Mouse (Mus musculus) heart, embryonic 11.5 days (tissue): ENCODE measurements around the gene Nfe2. TPM values are rescaled to one million over a fixed set of nuclear protein-coding genes. Genes with fewer than 3 reads are reported as not detected.
"Not testable (repeated sequence)": the region's sequence is repeated elsewhere in the genome, so short reads cannot be mapped to it uniquely, and the experiment has no call there.

Source experiments
- ATAC-seq: fragments of 200-750 bp; cut with Nextera tagmentation; replicated peaks from 2 replicates; pipeline ENCODE4 v1.8.0; 2017; ENCODE audit warnings: moderate library complexity; ENCODE audit not compliant: insufficient number of reproducible peaks, low FRiP score, low TSS enrichment
- H3K27ac ChIP-seq: fragments of 300-500 bp; sonication (generic); 2 replicates; pipeline ENCODE4 v1.5.1; 2014; ENCODE audit warnings: mild to moderate bottlenecking, low read depth, low read length
- H3K27me3 ChIP-seq: fragments of 300-500 bp; sonication (generic); 2 replicates; pipeline ENCODE4 v1.6.1; 2014; ENCODE audit warnings: mild to moderate bottlenecking, low read length, mixed read lengths; ENCODE audit not compliant: control insufficient read depth, insufficient read depth
- H3K36me3 ChIP-seq: fragments of 300-500 bp; sonication (generic); 2 replicates; pipeline ENCODE4 v1.6.1; 2014; ENCODE audit warnings: mild to moderate bottlenecking, low read length, moderate library complexity, mixed read lengths; ENCODE audit not compliant: control insufficient read depth, insufficient read depth
- H3K4me1 ChIP-seq: fragments of 300-500 bp; sonication (generic); 2 replicates; pipeline ENCODE4 v1.6.1; 2014; ENCODE audit warnings: low read length; ENCODE audit not compliant: control insufficient read depth, insufficient read depth
- H3K4me2 ChIP-seq: fragments of 300-500 bp; sonication (generic); 2 replicates; pipeline ENCODE4 v1.6.1; 2014; ENCODE audit warnings: mild to moderate bottlenecking, moderate library complexity
- H3K4me3 ChIP-seq: fragments of 300-500 bp; sonication (generic); 2 replicates; pipeline ENCODE4 v1.5.1; 2014; ENCODE audit warnings: low read depth, low read length
- H3K9ac ChIP-seq: fragments of 300-500 bp; sonication (generic); 2 replicates; pipeline ENCODE4 v1.6.1; 2014; ENCODE audit warnings: mild to moderate bottlenecking, low read depth, low read length, moderate library complexity
- H3K9me3 ChIP-seq: fragments of 300-500 bp; sonication (generic); replicated peaks from 2 replicates; pipeline ENCODE4 v1.6.1; 2016; ENCODE audit warnings: low read length; ENCODE audit not compliant: control insufficient read depth
- WGBS: fragments of 180-500 bp; shearing (Covaris S2); extraction: QIAGEN DNeasy Blood & Tissue Kit; methylation state at CpG from one replicate; pipeline ENCODE4 v1.1.7; 2014; ENCODE audit not compliant: insufficient replicate concordance; 5-methylcytosine and 5-hydroxymethylcytosine counted together
- polyA plus RNA-seq: library from polyadenylated mRNA; unstranded; fragments of >200 nt; fragmentation: Nextera tagmentation; extraction: Ambion mirVana; gene quantifications from 2 replicates; pipeline ENCODE4 v1.2.1, GENCODE M21; 2014

Gene Nfe2
- polyA plus RNA-seq, 1 experiment from 2014 or later = 24.2 TPM

DNA sequence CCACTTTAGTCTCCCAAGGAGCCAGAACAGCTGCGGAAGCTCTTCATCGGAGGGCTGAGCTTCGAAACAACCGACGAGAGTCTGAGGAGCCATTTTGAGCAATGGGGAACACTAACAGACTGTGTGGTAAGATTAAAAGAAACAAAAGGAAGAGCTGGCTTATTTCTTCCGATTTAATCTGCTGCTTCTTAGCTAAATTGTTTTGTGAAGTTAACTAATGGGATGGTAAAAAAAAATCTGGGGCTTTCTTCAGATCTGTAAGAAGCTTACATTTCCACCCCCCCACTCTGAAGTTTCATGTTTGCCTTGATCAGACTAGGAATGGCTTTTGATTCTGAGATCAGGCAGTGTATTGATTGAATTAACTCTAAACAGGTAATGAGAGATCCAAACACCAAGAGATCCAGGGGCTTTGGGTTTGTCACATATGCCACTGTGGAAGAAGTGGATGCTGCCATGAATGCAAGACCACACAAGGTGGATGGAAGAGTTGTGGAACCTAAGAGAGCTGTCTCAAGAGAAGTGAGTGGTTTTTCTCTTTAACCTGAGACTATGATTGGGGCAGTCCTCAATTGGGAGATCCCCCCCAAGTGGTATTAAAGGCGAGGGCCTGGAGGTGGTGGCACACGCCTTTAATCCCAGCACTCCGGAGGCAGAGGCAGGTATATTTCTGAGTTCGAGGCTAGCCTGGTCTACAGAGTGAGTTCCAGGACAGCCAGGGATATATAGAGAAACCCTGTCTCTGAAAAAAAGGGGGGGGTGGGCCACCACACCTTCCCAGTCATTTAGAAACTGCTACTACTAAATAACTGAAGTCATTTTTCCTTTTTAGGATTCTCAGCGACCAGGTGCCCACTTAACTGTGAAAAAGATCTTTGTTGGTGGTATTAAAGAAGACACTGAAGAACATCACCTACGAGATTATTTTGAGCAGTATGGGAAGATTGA is 16.9 kb downstream of the Nfe2 start:
- peak overlapping the region; percentile 88 for H3K4me3 ChIP-seq
- not testable (repeated sequence) for H3K27me3 ChIP-seq, ATAC-seq, H3K9me3 ChIP-seq
- H3K4me1 ChIP-seq = peaks cover 27% of the 10 kb centered on the region
- peak overlapping the region; percentile 98 for H3K9ac ChIP-seq
- peak overlapping the region; percentile 89 for H3K27ac ChIP-seq
- H3K36me3 ChIP-seq = peaks cover 19% of the 10 kb centered on the region
- WGBS = 9% methylated on average over 11 of the region's 12 CpGs
- H3K4me2 ChIP-seq = peak overlapping the region; percentile 75

DNA sequence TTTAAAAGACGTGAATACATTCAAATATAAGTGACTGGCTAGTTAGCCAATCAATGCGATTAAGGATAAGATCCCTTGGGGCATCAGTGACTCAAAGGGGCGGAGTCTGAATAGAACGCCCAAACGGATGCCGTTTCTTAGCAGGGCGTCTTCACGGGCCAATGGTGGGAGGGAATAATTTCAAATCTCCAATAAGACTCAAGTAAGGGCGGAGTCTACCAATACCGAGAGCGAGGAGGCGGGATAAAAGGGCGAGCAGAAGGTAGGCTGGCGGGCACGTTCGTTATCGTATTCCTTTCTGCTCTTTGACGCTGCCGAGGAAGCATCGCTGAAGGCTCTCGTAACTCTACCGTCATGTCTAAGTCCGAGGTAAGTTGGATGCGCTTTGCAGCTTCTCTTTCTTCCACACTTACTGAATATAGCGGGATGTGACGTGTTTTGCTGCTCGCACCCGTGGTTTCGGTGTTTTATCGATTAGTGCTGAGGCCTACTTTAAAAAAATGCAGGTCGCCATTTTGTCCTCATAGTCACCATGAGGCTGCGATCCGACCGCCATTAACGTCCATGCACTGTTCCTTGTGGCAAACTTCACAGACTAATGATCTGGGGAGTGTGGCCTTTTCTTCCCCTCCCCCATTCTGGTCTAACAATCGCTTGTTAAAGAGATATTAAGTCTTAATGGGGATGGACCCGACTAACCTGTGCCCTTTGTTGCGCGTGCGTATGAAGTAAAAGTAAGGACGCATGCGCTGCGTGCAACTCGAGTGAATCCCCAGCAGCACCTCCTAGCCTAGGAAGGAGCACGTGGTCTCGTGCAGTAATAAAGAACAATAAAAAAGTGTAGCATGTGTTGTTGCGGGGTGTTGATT is 17.8 kb downstream of the Nfe2 start, which contains the start of gene Hnrnpa1:
Hnrnpa1 (plus strand) TSS at position 273 of the 869 bp plus-strand sequence.
- Histone ChIP-seq H3K9ac (peak within 1 kb of the TSS; percentile 98), H3K4me3 (peak within 1 kb of the TSS; percentile 88), H3K9me3 (no peaks in the 10 kb centered on the region), H3K4me2 (peak within 1 kb of the TSS; percentile 75), H3K27ac (peak within 1 kb of the TSS; percentile 89), H3K27me3 (no peaks in the 10 kb centered on the region), H3K36me3 (peaks cover 13% of the 10 kb centered on the region), H3K4me1 (peaks cover 24% of the 10 kb centered on the region)
- ATAC-seq = peak; percentile 91
- under 1% methylated on average over 47 of the region's 47 CpGs for WGBS

- under 1% methylated on average over 39 of the region's 39 CpGs for WGBS
- H3K27me3 ChIP-seq = no peaks in the 10 kb centered on the region
- H3K27ac ChIP-seq = peak within 1 kb of the TSS; percentile 89
- peak within 1 kb of the TSS; percentile 75 for H3K4me2 ChIP-seq
- peak; percentile 90 for ATAC-seq
- peaks cover 16% of the 10 kb centered on the region for H3K36me3 ChIP-seq
- H3K9me3 ChIP-seq = no peaks in the 10 kb centered on the region
- peak within 1 kb of the TSS; percentile 88 for H3K4me3 ChIP-seq
- H3K9ac ChIP-seq = peak within 1 kb of the TSS; percentile 98
- H3K4me1 ChIP-seq = peaks cover 18% of the 10 kb centered on the region
Measured at GRCm38 (mm10) chr15:103239685-103240159, 18.5 kb downstream of the Nfe2 start, which contains the start of gene Cbx5. Gene Cbx5, minus strand, starts transcription at chr15:103239816.

DNA sequence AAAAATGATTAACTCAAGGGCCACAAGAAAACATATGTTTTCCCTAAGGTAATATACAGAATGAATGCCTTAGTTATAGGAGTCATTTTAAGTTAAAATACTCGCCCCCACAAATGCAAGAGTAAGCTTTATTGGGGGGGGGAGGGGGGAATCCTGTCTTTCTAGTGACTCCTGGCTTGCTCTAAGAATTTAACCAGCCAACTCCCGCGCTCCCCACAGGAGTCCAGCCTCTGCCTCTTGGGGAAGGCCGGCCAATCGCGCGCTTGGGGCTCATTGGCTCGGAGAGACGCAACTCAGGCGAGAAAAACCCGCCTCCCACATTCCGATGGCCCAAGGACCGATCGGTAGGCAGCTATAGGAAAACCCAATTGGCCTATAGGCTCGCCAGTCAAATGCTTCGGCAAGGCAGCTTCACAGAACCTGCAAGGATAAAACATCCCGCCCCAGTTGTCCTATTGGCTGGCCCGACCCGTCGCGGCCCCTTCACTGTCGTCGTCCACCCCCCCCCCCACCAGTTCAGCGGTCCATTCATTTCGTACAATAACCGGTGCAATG is 19.0 kb downstream of the Nfe2 start:
- Histone ChIP-seq H3K4me3 (peak overlapping the region; percentile 88), H3K9me3 (no peaks in the 10 kb centered on the region), H3K27me3 (no peaks in the 10 kb centered on the region), H3K4me1 (peaks cover 18% of the 10 kb centered on the region), H3K4me2 (peak overlapping the region; percentile 75), H3K36me3 (peaks cover 19% of the 10 kb centered on the region), H3K9ac (peak overlapping the region; percentile 98), H3K27ac (peak overlapping the region; percentile 89)
- ATAC-seq = peak; percentile 89
- under 1% methylated on average over 26 of the region's 26 CpGs for WGBS

DNA sequence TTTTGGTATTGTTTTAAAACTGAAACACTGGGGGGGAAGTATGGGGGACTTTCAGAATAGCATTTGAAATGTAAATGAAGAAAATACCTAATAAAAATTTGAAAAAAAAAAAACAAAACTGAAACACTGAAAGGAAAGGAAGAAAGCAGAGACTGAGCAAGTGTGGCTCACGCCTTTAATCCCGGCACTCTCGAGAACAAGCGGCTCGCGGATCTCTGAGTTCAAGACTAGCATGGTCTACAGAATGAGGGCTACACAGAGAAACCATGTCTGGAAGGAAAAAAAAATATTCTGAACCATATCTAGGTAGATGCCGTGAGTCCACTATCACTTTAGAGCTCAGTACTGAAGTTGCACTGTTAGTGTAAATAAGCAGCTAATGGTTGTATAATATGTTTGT is 20.9 kb downstream of the Nfe2 start:
- Histone ChIP-seq H3K4me2 (peak overlapping the region; percentile 75), H3K27ac (no peak overlapping the region), H3K27me3 (no peaks in the 10 kb centered on the region), H3K4me3 (no peak overlapping the region), H3K36me3 (peaks cover 12% of the 10 kb centered on the region), H3K9me3 (no peaks in the 10 kb centered on the region), H3K4me1 (peaks cover 2% of the 10 kb centered on the region), H3K9ac (no peak overlapping the region)
- no peak for ATAC-seq
- WGBS = 94% methylated on average over 7 of the region's 7 CpGs

DNA sequence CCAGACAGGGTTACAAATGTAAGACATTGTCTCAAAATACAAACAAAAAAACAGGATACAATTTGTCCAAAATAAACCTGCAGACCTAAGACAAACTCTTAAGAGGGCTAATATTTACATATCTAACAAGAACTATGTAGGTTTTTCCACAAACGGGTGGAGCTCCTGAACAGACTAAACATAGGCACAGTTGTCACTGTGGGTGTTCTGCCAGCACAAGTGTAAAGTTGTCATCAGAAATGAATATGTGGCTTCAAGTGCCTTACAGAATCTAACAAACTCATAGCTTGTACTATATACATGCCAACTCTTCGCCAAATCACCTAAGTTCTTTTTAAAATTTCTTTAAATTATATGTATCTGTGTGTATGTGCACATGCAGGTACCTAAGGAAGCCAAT is 25.1 kb downstream of the Nfe2 start:
- Histone ChIP-seq H3K36me3 (peaks cover 8% of the 10 kb centered on the region), H3K27me3 (no peaks in the 10 kb centered on the region), H3K9ac (no peak overlapping the region), H3K4me2 (no peak overlapping the region), H3K4me1 (0 out of 2 replicates have a peak, but pooled peaks cover 5% of the 10 kb centered on the region), H3K9me3 (no peaks in the 10 kb centered on the region), H3K4me3 (no peak overlapping the region), H3K27ac (no peak overlapping the region)
- WGBS = 72% methylated on average over 2 of the region's 2 CpGs
- ATAC-seq = no peak

GRCm38 (mm10) chr15:103228904-103229303 is 29.3 kb downstream of the Nfe2 start:
- H3K4me3 ChIP-seq = no peak overlapping the region
- no peak overlapping the region for H3K4me2 ChIP-seq
- no peak for ATAC-seq
- 61% methylated on average over 2 of the region's 2 CpGs for WGBS
- no peaks in the 10 kb centered on the region for H3K9me3 ChIP-seq
- peak overlapping the region; percentile 24; the same call in 1 of the 2 replicates for H3K27ac ChIP-seq
- no peaks in the 10 kb centered on the region for H3K27me3 ChIP-seq
- H3K4me1 ChIP-seq = 0 out of 2 replicates have a peak, but pooled peaks cover 9% of the 10 kb centered on the region
- no peaks in the 10 kb centered on the region for H3K36me3 ChIP-seq
- H3K9ac ChIP-seq = no peak overlapping the region

DNA sequence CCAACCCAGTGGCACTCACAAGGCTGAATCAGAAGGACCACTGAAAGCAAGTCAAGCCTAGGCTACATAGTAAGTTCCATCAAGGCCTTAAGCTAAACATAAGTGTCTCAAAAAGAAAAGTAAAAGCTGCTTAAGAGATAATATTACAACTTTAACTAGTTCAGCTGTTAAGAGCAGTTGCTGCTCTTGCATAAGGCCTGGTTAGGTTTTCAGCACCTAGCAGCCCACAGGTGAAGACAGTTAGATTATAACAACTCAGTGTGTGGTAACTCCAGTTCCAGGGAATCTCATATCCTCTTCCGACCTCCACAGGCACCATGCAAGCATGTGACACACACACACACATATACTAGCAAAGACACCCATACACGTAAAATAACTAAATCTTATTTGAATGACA is 30.6 kb downstream of the Nfe2 start:
- Histone ChIP-seq H3K4me1 (0 out of 2 replicates have a peak, but pooled peaks cover 9% of the 10 kb centered on the region), H3K4me2 (no peak overlapping the region), H3K9me3 (no peaks in the 10 kb centered on the region), H3K9ac (no peak overlapping the region), H3K27me3 (no peaks in the 10 kb centered on the region), H3K4me3 (no peak overlapping the region), H3K36me3 (no peaks in the 10 kb centered on the region), H3K27ac (no peak overlapping the region)
- no peak for ATAC-seq
- WGBS = 74% methylated on average over 2 of the region's 2 CpGs
